Mouse (Mus musculus) MN1 (cell line): Measurements from ENCODE around the gene Carnmt1.

Source experiments
- DNase-seq: peaks from one replicate; pipeline ENCODE4 v3.0.0-alpha.2; 2016; ENCODE audit warnings: low spot score

Carnmt1 gene

GRCm38 (mm10) chr19:18713357-18713756, 42.8 kb downstream of the Carnmt1 start:
- DNase-seq: peak; percentile 48

- peak; percentile 59 for DNase-seq
Measured at GRCm38 (mm10) chr19:18716374-18716773, 45.8 kb downstream of the Carnmt1 start.

GRCm38 (mm10) chr19:18720337-18720736, 49.8 kb downstream of the Carnmt1 start:
- DNase-seq: no peak

GRCm38 (mm10) chr19:18725186-18725585, 54.6 kb downstream of the Carnmt1 start:
- no peak for DNase-seq

GRCm38 (mm10) chr19:18730255-18730654, 59.7 kb downstream of the Carnmt1 start:
- no peak for DNase-seq

GRCm38 (mm10) chr19:18731077-18731476, 60.5 kb downstream of the Carnmt1 start:
- DNase-seq: no peak

GRCm38 (mm10) chr19:18735901-18736300, 65.3 kb downstream of the Carnmt1 start:
- DNase-seq: no peak

- no peak for DNase-seq
Measured at GRCm38 (mm10) chr19:18739146-18739545, 68.6 kb downstream of the Carnmt1 start.

GRCm38 (mm10) chr19:18743946-18744345, 73.4 kb downstream of the Carnmt1 start:
- DNase-seq: no peak

- no peak for DNase-seq
Measured at GRCm38 (mm10) chr19:18746576-18747340, 76.2 kb downstream of the Carnmt1 start.

- no peak for DNase-seq
Measured at GRCm38 (mm10) chr19:18747379-18747778, 76.8 kb downstream of the Carnmt1 start.

GRCm38 (mm10) chr19:18749598-18750339, 79.2 kb downstream of the Carnmt1 start, which contains the start of gene Trpm6:
Gene Trpm6 (plus strand): TSS chr19:18749983.
- DNase-seq: no peak
